Mouse (Mus musculus) myocyte (in vitro differentiated cells): ENCODE results near the gene Adamts5.

Source experiments
- E2F4 ChIP-seq: IDR thresholded peaks from one replicate; pipeline ENCODE4 v1.6.1; 2011; ENCODE audit warnings: mild to moderate bottlenecking, control low read depth, moderate library complexity; ENCODE audit not compliant: insufficient read depth
- MAX ChIP-seq: IDR thresholded peaks from one replicate; pipeline ENCODE4 v1.6.1; 2011; ENCODE audit warnings: low read depth, mild to moderate bottlenecking, control low read depth
- POLR2A ChIP-seq: IDR thresholded peaks from one replicate; pipeline ENCODE4 v1.6.1; 2011; ENCODE audit warnings: low read depth, mild to moderate bottlenecking, control low read depth, moderate library complexity; ENCODE audit not compliant: insufficient read length
- POLR2AphosphoS2 ChIP-seq: IDR thresholded peaks from one replicate; pipeline ENCODE4 v1.6.1; 2011; ENCODE audit warnings: low read depth, control low read depth; ENCODE audit not compliant: insufficient read length
- REST ChIP-seq: IDR thresholded peaks from one replicate; pipeline ENCODE4 v1.6.1; 2011; ENCODE audit warnings: mild to moderate bottlenecking, control low read depth, moderate library complexity; ENCODE audit not compliant: insufficient read depth, insufficient read length
- USF1 ChIP-seq: IDR thresholded peaks from one replicate; pipeline ENCODE4 v1.6.1; 2011; ENCODE audit warnings: low read depth, mild to moderate bottlenecking, control low read depth, moderate library complexity

GRCm38 (mm10) chr16:85864691-85865389 is 36.8 kb downstream of the Adamts5 start:
- TF ChIP-seq POLR2AphosphoS2, result no peak
- no peak for TF ChIP-seq POLR2A
- no peak for TF ChIP-seq USF1
- no peak for TF ChIP-seq MAX
- TF ChIP-seq REST, result no peak
- TF ChIP-seq E2F4, result no peak
